Mouse (Mus musculus) heart, postnatal 4 days (tissue): ENCODE measurements at regions not wholly inside any gene's neighbourhood (a gene's known extent, or its start where the extent isn't known, plus 50 kb on each side); places are given as distances from the start of the nearest gene placed in this dataset.

ENCODE experiments used
- DNase-seq: peaks from one replicate; pipeline ENCODE4 v3.0.0; 2021

DNA sequence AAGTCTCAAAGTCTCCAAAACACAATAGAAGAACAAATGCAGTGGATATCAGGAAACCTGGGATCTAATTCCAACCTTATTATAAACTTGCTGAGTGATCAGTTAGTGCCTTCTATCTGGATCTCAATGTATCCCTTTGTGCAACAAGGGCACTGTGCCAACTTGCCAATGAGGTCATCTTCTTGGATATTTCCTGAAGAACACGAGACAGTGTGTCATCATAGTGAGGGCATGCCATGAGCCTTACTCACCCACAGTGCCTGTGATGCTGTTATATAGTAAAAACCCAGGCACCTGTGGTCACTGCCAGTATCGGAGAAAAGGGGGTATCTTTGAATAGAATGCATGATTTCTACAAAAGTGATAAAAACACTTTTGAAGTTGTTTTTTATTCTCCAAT is 60.2 kb upstream of the Cd34 start:
- peak; percentile 55 for DNase-seq

DNA sequence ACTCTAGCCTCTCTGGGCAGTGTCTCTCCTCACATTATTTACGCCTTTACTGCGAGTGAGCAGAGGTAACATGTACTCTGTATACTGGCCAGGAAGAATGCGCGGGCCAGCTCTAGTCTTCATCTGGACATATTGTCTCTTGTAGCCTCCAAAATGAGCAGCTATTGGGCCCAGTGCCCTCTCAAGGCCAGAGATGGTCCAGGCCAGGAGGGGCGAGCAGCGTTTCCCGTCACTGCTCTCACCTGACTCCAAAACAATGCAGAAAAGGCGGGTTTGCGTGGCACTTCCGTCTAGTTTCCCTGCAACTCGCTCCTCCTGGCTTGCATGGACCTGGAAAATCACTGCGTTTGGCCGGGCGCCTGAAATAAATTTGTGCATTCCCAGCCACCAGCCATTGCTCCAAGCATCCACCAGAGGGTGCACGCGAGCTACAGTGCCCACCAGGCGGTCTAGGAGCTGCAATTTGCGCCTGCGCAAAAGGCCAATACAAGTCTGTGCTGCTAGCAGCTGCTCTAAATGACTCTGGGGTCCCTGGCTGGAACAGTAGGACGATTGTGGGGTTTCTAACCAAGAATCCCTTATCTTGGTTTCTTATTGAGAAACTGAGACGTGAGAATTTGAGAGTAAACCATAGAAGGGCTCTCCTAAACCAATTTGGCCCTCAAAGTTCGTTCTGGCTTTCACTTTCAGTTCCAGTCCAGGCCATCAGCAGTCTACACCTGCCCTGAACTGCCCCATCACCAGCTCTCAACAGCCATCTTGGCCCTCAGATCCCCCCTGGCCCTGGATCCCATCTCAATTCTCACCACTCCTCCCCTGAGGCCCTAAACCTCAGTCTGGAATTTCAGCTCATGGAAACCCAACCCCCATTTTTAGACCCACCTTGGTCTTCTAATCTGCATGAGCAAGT is 59.0 kb upstream of the Cd34 start:
- peak; percentile 98 for DNase-seq

DNA sequence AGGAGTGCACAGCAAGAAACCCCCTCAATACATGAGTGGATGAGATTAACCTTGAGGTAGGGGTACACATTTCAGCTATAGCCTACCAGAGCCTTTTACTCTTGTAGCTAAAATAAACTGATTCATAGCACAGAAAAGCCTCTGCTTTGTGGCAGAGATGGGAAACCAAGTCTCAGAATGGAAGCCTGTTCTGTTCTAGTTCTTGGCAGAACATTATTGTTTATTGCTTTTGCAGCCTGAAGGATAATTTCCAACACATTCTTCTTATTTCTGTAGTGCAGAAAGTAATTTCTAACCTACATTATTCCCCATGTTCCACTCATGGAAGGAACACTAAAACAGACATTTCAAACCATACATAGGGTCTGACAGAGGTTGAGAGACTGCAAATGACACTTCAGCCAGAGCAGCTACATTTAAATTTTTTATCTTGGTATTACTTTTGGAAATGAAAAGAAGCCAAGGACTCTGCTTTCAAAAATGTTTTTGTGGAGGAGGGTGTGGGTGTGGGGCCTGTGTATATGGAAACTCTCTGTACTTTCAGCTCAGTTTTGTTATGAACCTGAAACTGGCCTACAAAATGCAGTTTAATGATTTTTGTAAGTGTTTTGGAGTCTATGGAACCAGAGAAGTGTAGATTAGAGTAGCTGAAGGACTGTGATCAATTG is 56.9 kb upstream of the Cd34 start:
- DNase-seq: no peak

DNA sequence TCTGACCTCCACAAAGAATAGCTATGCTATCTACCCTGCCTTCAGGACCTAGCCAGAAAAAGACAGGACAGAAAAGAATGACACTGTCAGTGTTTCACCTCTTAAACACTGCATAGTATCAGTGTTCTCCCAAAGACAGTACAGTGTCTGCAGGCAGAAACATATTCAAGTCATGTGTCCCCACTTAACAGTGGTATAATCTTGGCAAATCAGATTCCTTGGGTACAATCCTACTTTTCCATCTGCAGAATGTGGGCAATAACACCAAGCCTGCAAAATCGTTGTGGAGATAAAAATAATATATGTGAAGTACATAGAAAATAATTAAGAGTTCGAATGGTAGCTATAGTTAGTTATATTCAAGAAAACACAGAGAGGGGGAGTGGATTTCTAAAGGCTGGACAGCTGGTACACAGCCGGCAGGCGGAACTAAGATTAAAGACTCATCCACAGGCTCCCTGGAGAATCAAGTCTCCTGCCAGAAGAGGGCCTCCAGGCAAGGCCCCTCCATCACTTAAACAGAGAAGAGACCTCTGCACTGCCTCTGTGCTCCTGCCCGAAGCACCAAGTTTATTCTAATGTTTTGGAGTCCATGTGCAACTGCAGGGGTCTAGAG is 53.4 kb upstream of the Cd34 start:
- DNase-seq: peak; percentile 57

DNA sequence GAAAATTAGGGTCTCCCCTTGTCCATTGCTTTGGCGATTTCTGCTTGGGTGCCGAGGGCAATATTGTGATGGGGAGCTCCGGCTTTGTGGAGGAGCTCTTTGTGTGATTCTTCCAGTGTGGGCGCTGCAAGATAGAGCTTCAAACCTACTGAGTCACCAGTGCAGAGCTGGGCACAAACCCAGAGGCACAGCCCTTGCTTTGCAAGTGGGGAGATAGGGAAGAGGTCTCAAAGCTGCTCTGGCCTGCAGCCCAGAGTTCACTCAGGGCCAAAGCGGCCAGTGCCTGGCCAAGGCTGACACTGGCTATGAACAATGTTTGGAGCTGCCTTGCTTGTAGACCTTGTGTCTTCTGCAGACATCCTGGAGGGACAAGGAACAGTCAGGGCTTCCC is 52.9 kb upstream of the Cd34 start:
- DNase-seq: peak; percentile 91
